Mouse (Mus musculus) kidney, postnatal 14 days (tissue): ENCODE measurements around the gene Cacna1b.
A peak's percentile ranks its signal among the peaks of the same experiment; 100 is the strongest.

Experiments
- DNase-seq: peaks from one replicate; pipeline ENCODE4 v3.0.0; 2022; ENCODE audit warnings: mixed read lengths

The Cacna1b gene

GRCm38 (mm10) chr2:24642834-24643233, 120.1 kb downstream of the Cacna1b start:
- DNase-seq = no peak

- no peak for DNase-seq
These were observed 124.6 kb downstream of the Cacna1b start for GRCm38 (mm10) chr2:24638102-24638954.

- DNase-seq = no peak
These were observed 129.3 kb downstream of the Cacna1b start for GRCm38 (mm10) chr2:24633645-24634044.

- no peak for DNase-seq
These were observed 145.8 kb downstream of the Cacna1b start for GRCm38 (mm10) chr2:24617141-24617540.

- no peak for DNase-seq
These were observed 153.2 kb downstream of the Cacna1b start for GRCm38 (mm10) chr2:24609789-24610188.

- DNase-seq = no peak
These were observed 154.2 kb downstream of the Cacna1b start for GRCm38 (mm10) chr2:24608765-24609138.

GRCm38 (mm10) chr2:24607905-24608764, 154.8 kb downstream of the Cacna1b start:
- no peak for DNase-seq

GRCm38 (mm10) chr2:24606531-24606930, 156.4 kb downstream of the Cacna1b start:
- DNase-seq = no peak

GRCm38 (mm10) chr2:24605096-24605495, 157.9 kb downstream of the Cacna1b start:
- DNase-seq = no peak

- DNase-seq = no peak
These were observed 173.5 kb downstream of the Cacna1b start for GRCm38 (mm10) chr2:24589426-24589825.

- no peak for DNase-seq
These were observed 175.0 kb downstream of the Cacna1b start for GRCm38 (mm10) chr2:24587999-24588398.

- peak; percentile 43 for DNase-seq
These were observed 188.3 kb downstream of the Cacna1b start for GRCm38 (mm10) chr2:24574616-24575015.

- no peak for DNase-seq
These were observed 192.0 kb downstream of the Cacna1b start for GRCm38 (mm10) chr2:24570917-24571316.

- DNase-seq = peak; percentile 64
These were observed 194.4 kb downstream of the Cacna1b start for GRCm38 (mm10) chr2:24568555-24568954.

- DNase-seq = peak; percentile 3
These were observed 200.2 kb downstream of the Cacna1b start for GRCm38 (mm10) chr2:24562547-24563290.

- DNase-seq = no peak
These were observed 201.0 kb downstream of the Cacna1b start for GRCm38 (mm10) chr2:24561946-24562345.

GRCm38 (mm10) chr2:24560201-24560600, 202.8 kb downstream of the Cacna1b start:
- no peak for DNase-seq

- DNase-seq = no peak
These were observed 206.6 kb downstream of the Cacna1b start for GRCm38 (mm10) chr2:24556347-24556746.

- no peak for DNase-seq
These were observed 209.0 kb downstream of the Cacna1b start for GRCm38 (mm10) chr2:24553962-24554361.
